Comparison of ENCODE assay signal across 8 mouse cellular contexts in genomic region chr1:167393281-167393680, GRCm38 (mm10). TPM values are rescaled to one million over a fixed set of nuclear protein-coding genes. Genes with fewer than 3 reads are reported as not detected.
DNase-seq lines count a peak whose midpoint lies in the region; ATAC-seq and TF ChIP-seq lines count a peak whose summit lies in the region.

No protein-coding gene starts in this region.

- peak overlapping the region; percentile 77 for H3K4me2 ChIP-seq in heart, embryonic 15.5 days

- H3K36me3 ChIP-seq in heart, embryonic 15.5 days: no peaks in the 10 kb centered on the region
- H3K36me3 ChIP-seq in G1E (replicated peaks): no peaks in the 10 kb centered on the region

- no peak for TF ChIP-seq CTCF in G1E (IDR thresholded peaks at IDR 0.05; ENCODE audit: low read depth, low read length)

- H3K4me1 ChIP-seq in heart, embryonic 15.5 days (replicated peaks): peaks cover 14% of the 10 kb centered on the region
- peaks cover 27% of the 10 kb centered on the region for H3K4me1 ChIP-seq in G1E (ENCODE audit: insufficient read depth, low read depth, low read length)

- peak overlapping the region; percentile 85 for H3K27ac ChIP-seq in heart, embryonic 15.5 days

- H3K27me3 ChIP-seq in heart, embryonic 15.5 days: no peaks in the 10 kb centered on the region
- H3K27me3 ChIP-seq in G1E (ENCODE audit: insufficient read depth, low read length): peaks cover 14% of the 10 kb centered on the region

- WGBS in heart, embryonic 15.5 days: under 1% methylated on average over 15 of the region's 15 CpGs

- peak overlapping the region; percentile 64 for H3K9ac ChIP-seq in heart, embryonic 15.5 days

- intact Hi-C loops in heart, postnatal 10 days (cut with DNase I): loop anchor here (5.0 kb wide), 1 partner anchor 121 kb away; no protein-coding TSS in a partner anchor

- no peaks in the 10 kb centered on the region for H3K9me3 ChIP-seq in heart, embryonic 15.5 days (replicated peaks)
- H3K9me3 ChIP-seq in G1E (replicated peaks): no peaks in the 10 kb centered on the region

- H3K4me3 ChIP-seq in heart, embryonic 15.5 days: peak overlapping the region; percentile 61
- peak overlapping the region; percentile 75 for H3K4me3 ChIP-seq in G1E (ENCODE audit: low read depth, low read length)

- ATAC-seq in heart, embryonic 15.5 days (replicated peaks; ENCODE audit: insufficient number of reproducible peaks, insufficient read depth, low FRiP score, low read depth): peak; percentile 40; the same call in 1 of the 2 replicates
- peak; percentile 23; the same call in 1 of the 2 replicates for ATAC-seq in G1E (ENCODE audit: extremely low read depth, insufficient number of reproducible peaks, low FRiP score, poor library complexity, severe bottlenecking)
- peak; percentile 31 for ATAC-seq in erythroid progenitor cell, adult 5-6 weeks (replicated peaks; ENCODE audit: low FRiP score, poor library complexity, severe bottlenecking)

- no peak for DNase-seq in heart, postnatal 10 days
- peak; percentile 26 for DNase-seq in G1E (ENCODE audit: low spot score)
- DNase-seq in liver: peak; percentile 38
- DNase-seq in retina, postnatal 7 days (ENCODE audit: low read depth, low spot score): peak; percentile 13
- DNase-seq in adrenal gland, adult 2 months: no peak
- no peak for DNase-seq in frontal cortex, postnatal 14 days (ENCODE audit: low spot score in 2 of 2)

RNA-seq across cellular contexts. Expression of gene Mgst3, which starts 0.4 kb away (rescaled TPM):
- polyA plus RNA-seq in heart, embryonic 15.5 days (2015; fragmentation: Nextera tagmentation; extraction: Ambion mirVana): 145 and 154 TPM in 2 replicates
- total RNA-seq in heart, postnatal 10 days (2021): 100 to 1,000 TPM; 191 to 207 TPM
- 18.2 and 34.4 TPM in 2 replicates for total RNA-seq in G1E (2014; fragmentation: Nextera tagmentation)
- total RNA-seq in G1E (2017): 22.7 and 31.1 TPM in 2 replicates
- 2.3 and 10.9 TPM in 2 replicates for polyA plus RNA-seq in G1E (2012)
- total RNA-seq in erythroid progenitor cell, adult 5-6 weeks (2015; ENCODE audit: low replicate concordance): 406 and 410 TPM in 2 replicates
- 298 and 328 TPM in 2 replicates for total RNA-seq in erythroid progenitor cell, adult 5-6 weeks (2017; ENCODE audit: low replicate concordance)
- 10 to 100 TPM; 79.0 to 84.2 TPM for total RNA-seq in adrenal gland, adult 2 months (2021)
- polyA plus RNA-seq in adrenal gland, adult 2 months (2012; rRNA removed): 298 and 342 TPM in 2 replicates

RNA-seq across cellular contexts. Expression of gene Aldh9a1, which starts 43.5 kb away (rescaled TPM):
- polyA plus RNA-seq in heart, embryonic 15.5 days (2015; fragmentation: Nextera tagmentation; extraction: Ambion mirVana): 25.3 and 35.4 TPM in 2 replicates
- total RNA-seq in heart, postnatal 10 days (2021): 10 to 100 TPM; 29.1 to 34.2 TPM
- total RNA-seq in G1E (2014; fragmentation: Nextera tagmentation): 36.0 and 38.2 TPM in 2 replicates
- total RNA-seq in G1E (2017): 21.2 and 26.4 TPM in 2 replicates
- 40.0 and 46.2 TPM in 2 replicates for polyA plus RNA-seq in G1E (2012)
- total RNA-seq in erythroid progenitor cell, adult 5-6 weeks (2015; ENCODE audit: low replicate concordance): 13.0 and 20.1 TPM in 2 replicates
- total RNA-seq in erythroid progenitor cell, adult 5-6 weeks (2017; ENCODE audit: low replicate concordance): 9.4 and 11.8 TPM in 2 replicates
- 10 to 100 TPM; 77.1 to 84.8 TPM for total RNA-seq in adrenal gland, adult 2 months (2021)
- polyA plus RNA-seq in adrenal gland, adult 2 months (2012; rRNA removed): 62.4 and 62.8 TPM in 2 replicates

Comparison
In these comparisons a context has a peak if more than half of its experiments do, and no peak if none do; other contexts are left out.
1. DNase-seq: peak in G1E (single experiment), liver (single experiment) and retina, postnatal 7 days (single experiment); none in heart, postnatal 10 days (0 of 2), adrenal gland, adult 2 months (single experiment) and frontal cortex, postnatal 14 days (0 of 2).
2. Peak in every context shown above with its lines, with median percentiles within 50 percentile points of each other: ATAC-seq.